Mouse (Mus musculus) hindbrain, embryonic 14.5 days (tissue): ENCODE measurements around the gene Arpp21. TPM values are rescaled to one million over a fixed set of nuclear protein-coding genes. Genes with fewer than 3 reads are reported as not detected.

ENCODE experiments used
- ATAC-seq: fragments of 200-750 bp; cut with Nextera tagmentation; 2 replicates; pipeline ENCODE4 v1.8.0; 2017; ENCODE audit warnings: moderate number of reproducible peaks, mild to moderate bottlenecking, moderate TSS enrichment, moderate library complexity; ENCODE audit not compliant: low FRiP score
- DNase-seq: peaks from one replicate; pipeline ENCODE4 v3.0.0-alpha.2; 2015; ENCODE audit warnings: low spot score
- H3K27ac ChIP-seq: fragments of 300-500 bp; sonication (generic); 2 replicates; pipeline ENCODE4 v1.5.1; 2014; ENCODE audit warnings: mild to moderate bottlenecking, moderate library complexity
- H3K27me3 ChIP-seq: fragments of 300-500 bp; sonication (generic); 2 replicates; pipeline ENCODE4 v1.6.1; 2014; ENCODE audit warnings: mild to moderate bottlenecking, low read length, mixed read lengths; ENCODE audit not compliant: control insufficient read depth, insufficient read depth
- H3K36me3 ChIP-seq: fragments of 300-500 bp; sonication (generic); replicated peaks from 2 replicates; pipeline ENCODE4 v1.6.1; 2014; ENCODE audit not compliant: control insufficient read depth, insufficient read depth
- H3K4me1 ChIP-seq: fragments of 300-500 bp; sonication (generic); replicated peaks from 2 replicates; pipeline ENCODE4 v1.6.1; 2014; ENCODE audit warnings: antibody characterized with exemption, low read length, mixed read lengths; ENCODE audit not compliant: control insufficient read depth, insufficient read depth
- H3K4me2 ChIP-seq: fragments of 300-500 bp; sonication (generic); replicated peaks from 2 replicates; pipeline ENCODE4 v1.6.1; 2014; ENCODE audit warnings: mild to moderate bottlenecking, moderate library complexity
- H3K4me3 ChIP-seq: fragments of 300-500 bp; sonication (generic); replicated peaks from 2 replicates; pipeline ENCODE4 v1.5.1; 2014; ENCODE audit warnings: mild to moderate bottlenecking, low read length
- H3K9ac ChIP-seq: fragments of 300-500 bp; sonication (generic); 2 replicates; pipeline ENCODE4 v1.6.1; 2014
- H3K9me3 ChIP-seq: fragments of 300-500 bp; sonication (generic); 2 replicates; pipeline ENCODE4 v1.6.1; 2016; ENCODE audit warnings: low read length; ENCODE audit not compliant: control insufficient read depth
- WGBS: fragments of 180-500 bp; shearing (Covaris S2); extraction: QIAGEN DNeasy Blood & Tissue Kit; methylation state at CpG from one replicate; pipeline ENCODE4 v1.1.7; 2014; 5-methylcytosine and 5-hydroxymethylcytosine counted together
- polyA plus RNA-seq: library from polyadenylated mRNA; unstranded; fragments of >200 nt; fragmentation: Nextera tagmentation; extraction: Ambion mirVana; gene quantifications from 2 replicates; pipeline ENCODE4 v1.2.1, GENCODE M21; 2014

Gene Arpp21
- polyA plus RNA-seq, 1 experiment from 2014 or later, result 40.8 TPM

- Histone ChIP-seq H3K4me1 (no peaks in the 10 kb centered on the region), H3K9me3 (no peaks in the 10 kb centered on the region), H3K4me3 (no peak overlapping the region), H3K27me3 (no peaks in the 10 kb centered on the region), H3K4me2 (no peak overlapping the region), H3K36me3 (peaks cover 48% of the 10 kb centered on the region), H3K9ac (no peak overlapping the region), H3K27ac (peak overlapping the region; percentile 75)
- 21% methylated on average over 3 of the region's 3 CpGs for WGBS
- ATAC-seq (0 out of 2 replicates have a peak, but pooled peaks have one; percentile 55), DNase-seq (peak; percentile 42)
Measured at GRCm38 (mm10) chr9:112130812-112131211, 104.9 kb downstream of the Arpp21 start.

GRCm38 (mm10) chr9:112124667-112125066 is 111.1 kb downstream of the Arpp21 start:
- ATAC-seq (no peak), DNase-seq (no peak)
- Histone ChIP-seq H3K9ac (no peak overlapping the region), H3K4me2 (no peak overlapping the region), H3K9me3 (no peaks in the 10 kb centered on the region), H3K4me1 (peaks cover 6% of the 10 kb centered on the region), H3K27me3 (0 out of 2 replicates have a peak, but pooled peaks cover 8% of the 10 kb centered on the region), H3K27ac (peak overlapping the region; percentile 55), H3K36me3 (peaks cover 42% of the 10 kb centered on the region), H3K4me3 (no peak overlapping the region)
- WGBS, result 27% methylated on average over 10 of the region's 10 CpGs

GRCm38 (mm10) chr9:112124184-112124583 is 111.6 kb downstream of the Arpp21 start:
- peak overlapping the region; percentile 55 for H3K27ac ChIP-seq
- peaks cover 11% of the 10 kb centered on the region for H3K4me1 ChIP-seq
- no peak for DNase-seq
- H3K9ac ChIP-seq, result no peak overlapping the region
- WGBS, result 68% methylated on average over 4 of the region's 4 CpGs
- no peak for ATAC-seq
- no peak overlapping the region for H3K4me2 ChIP-seq
- peaks cover 42% of the 10 kb centered on the region for H3K36me3 ChIP-seq
- H3K4me3 ChIP-seq, result no peak overlapping the region
- no peaks in the 10 kb centered on the region for H3K9me3 ChIP-seq
- 0 out of 2 replicates have a peak, but pooled peaks cover 8% of the 10 kb centered on the region for H3K27me3 ChIP-seq

GRCm38 (mm10) chr9:112123421-112123828 is 112.3 kb downstream of the Arpp21 start:
- peak; percentile 64; the same call in 1 of the 2 replicates for ATAC-seq
- H3K4me1 ChIP-seq, result peaks cover 19% of the 10 kb centered on the region
- peak overlapping the region; percentile 55 for H3K27ac ChIP-seq
- no peak overlapping the region for H3K9ac ChIP-seq
- peak; percentile 55 for DNase-seq
- no peaks in the 10 kb centered on the region for H3K9me3 ChIP-seq
- peaks cover 42% of the 10 kb centered on the region for H3K36me3 ChIP-seq
- 0 out of 2 replicates have a peak, but pooled peaks cover 8% of the 10 kb centered on the region for H3K27me3 ChIP-seq
- no peak overlapping the region for H3K4me3 ChIP-seq
- 19% methylated on average over 6 of the region's 6 CpGs for WGBS
- H3K4me2 ChIP-seq, result no peak overlapping the region

GRCm38 (mm10) chr9:112119535-112119934 is 116.2 kb downstream of the Arpp21 start:
- no peak for ATAC-seq
- peak overlapping the region; percentile 77; the same call in 1 of the 2 replicates for H3K27ac ChIP-seq
- 35% methylated on average over 3 of the region's 3 CpGs for WGBS

GRCm38 (mm10) chr9:112119106-112119433 is 116.7 kb downstream of the Arpp21 start:
- Histone ChIP-seq H3K27me3 (0 out of 2 replicates have a peak, but pooled peaks cover 8% of the 10 kb centered on the region), H3K4me2 (peak overlapping the region; percentile 55), H3K9ac (no peak overlapping the region), H3K4me3 (no peak overlapping the region), H3K27ac (peak overlapping the region; percentile 77), H3K4me1 (peaks cover 29% of the 10 kb centered on the region), H3K36me3 (peaks cover 18% of the 10 kb centered on the region), H3K9me3 (no peaks in the 10 kb centered on the region)
- DNase-seq (no peak), ATAC-seq (no peak)
- 21% methylated on average over 7 of the region's 7 CpGs for WGBS

More at GRCm38 (mm10) chr9:112119535-112119934, 116.2 kb downstream of the Arpp21 start:
- no peak overlapping the region for H3K4me3 ChIP-seq
- H3K36me3 ChIP-seq, result peaks cover 22% of the 10 kb centered on the region
- no peak overlapping the region for H3K9ac ChIP-seq
- H3K4me2 ChIP-seq, result 0 out of 2 replicates have a peak overlapping the region, but pooled peaks have one; percentile 55
- DNase-seq, result no peak
- no peaks in the 10 kb centered on the region for H3K9me3 ChIP-seq
- H3K4me1 ChIP-seq, result peaks cover 29% of the 10 kb centered on the region
- 0 out of 2 replicates have a peak, but pooled peaks cover 8% of the 10 kb centered on the region for H3K27me3 ChIP-seq

GRCm38 (mm10) chr9:112118411-112119105 is 117.2 kb downstream of the Arpp21 start:
- WGBS, result 3% methylated on average over 22 of the region's 22 CpGs
- Histone ChIP-seq H3K4me2 (peak overlapping the region; percentile 55), H3K27me3 (0 out of 2 replicates have a peak, but pooled peaks cover 8% of the 10 kb centered on the region), H3K36me3 (peaks cover 18% of the 10 kb centered on the region), H3K4me1 (peaks cover 29% of the 10 kb centered on the region), H3K9me3 (no peaks in the 10 kb centered on the region), H3K27ac (peak overlapping the region; percentile 77), H3K9ac (peak overlapping the region; percentile 47), H3K4me3 (peak overlapping the region; percentile 21)
- ATAC-seq (peak; percentile 56; the same call in 1 of the 2 replicates), DNase-seq (peak; percentile 56)

GRCm38 (mm10) chr9:112117632-112118410 is 117.9 kb downstream of the Arpp21 start:
- Histone ChIP-seq H3K27me3 (0 out of 2 replicates have a peak, but pooled peaks cover 8% of the 10 kb centered on the region), H3K9ac (peak overlapping the region; percentile 47; the same call in 1 of the 2 replicates), H3K9me3 (no peaks in the 10 kb centered on the region), H3K4me3 (peak overlapping the region; percentile 21), H3K27ac (peak overlapping the region; percentile 77), H3K4me1 (peaks cover 23% of the 10 kb centered on the region), H3K36me3 (peaks cover 16% of the 10 kb centered on the region), H3K4me2 (peak overlapping the region; percentile 55)
- ATAC-seq (no peak), DNase-seq (no peak)
- 20% methylated on average over 15 of the region's 15 CpGs for WGBS

- no peak overlapping the region for H3K4me2 ChIP-seq
- peaks cover 5% of the 10 kb centered on the region for H3K36me3 ChIP-seq
- no peaks in the 10 kb centered on the region for H3K9me3 ChIP-seq
- no peak overlapping the region for H3K27ac ChIP-seq
- DNase-seq (no peak), ATAC-seq (no peak)
- H3K27me3 ChIP-seq, result no peaks in the 10 kb centered on the region
- H3K9ac ChIP-seq, result no peak overlapping the region
- H3K4me3 ChIP-seq, result no peak overlapping the region
- no peaks in the 10 kb centered on the region for H3K4me1 ChIP-seq
- 89% methylated on average over 5 of the region's 5 CpGs for WGBS
Measured at GRCm38 (mm10) chr9:112111610-112112009, 124.1 kb downstream of the Arpp21 start.
